Mouse (Mus musculus) heart, adult 2 months (tissue): Measurements from ENCODE around the gene Gale. TPM values are rescaled to one million over a fixed set of nuclear protein-coding genes. Genes with fewer than 3 reads are reported as not detected.

Experiments used
- DNase-seq, 2 experiments: peaks; one replicate each; pipeline ENCODE4 v3.0.0; 2021
- H3K27ac ChIP-seq: fragments of 200-600 bp; 2 replicates; pipeline ENCODE4 v1.8.1; 2022
- H3K27me3 ChIP-seq: fragments of 200-500 bp; 2 replicates; pipeline ENCODE4 v1.6.1; 2012; ENCODE audit warnings: mild to moderate bottlenecking, low read length, inconsistent platforms, mixed read lengths; ENCODE audit not compliant: control insufficient read depth, insufficient read depth
- H3K36me3 ChIP-seq: fragments of 200-500 bp; 2 replicates; pipeline ENCODE4 v1.6.1; 2012; ENCODE audit warnings: low read length, inconsistent platforms; ENCODE audit not compliant: control insufficient read depth, insufficient read depth
- H3K4me1 ChIP-seq: fragments of 200-500 bp; 2 replicates; pipeline ENCODE4 v1.6.1; 2011; ENCODE audit warnings: low read length; ENCODE audit not compliant: control insufficient read depth, insufficient read depth
- H3K4me3 ChIP-seq: fragments of 200-600 bp; 2 replicates; pipeline ENCODE4 v1.8.1; 2022
- H3K79me2 ChIP-seq: fragments of 200-500 bp; replicated peaks from 2 replicates; pipeline ENCODE4 v1.6.1; 2012; ENCODE audit warnings: mild to moderate bottlenecking, inconsistent platforms, low read length, moderate library complexity, mixed read lengths; ENCODE audit not compliant: control insufficient read depth, insufficient read depth
- H3K9ac ChIP-seq: fragments of 200-500 bp; 2 replicates; pipeline ENCODE4 v1.6.1; 2012; ENCODE audit warnings: low read depth, mild to moderate bottlenecking, control low read depth, inconsistent platforms, low read length, mixed read lengths
- CTCF ChIP-seq: fragments of 200-600 bp; IDR thresholded peaks from 2 replicates; pipeline ENCODE4 v1.8.1; 2022; ENCODE audit warnings: antibody characterized with exemption, mild to moderate bottlenecking, moderate library complexity
- EP300 ChIP-seq: fragments of 200-500 bp; IDR thresholded peaks from 2 replicates; pipeline ENCODE4 v1.6.1; 2011; ENCODE audit warnings: low read depth, low read length, control low read depth; ENCODE audit not compliant: insufficient read depth
- POLR2A ChIP-seq: fragments of 200-500 bp; IDR thresholded peaks from 2 replicates; pipeline ENCODE4 v1.6.1; 2011; ENCODE audit warnings: mild to moderate bottlenecking, low read depth, low read length, control low read depth; ENCODE audit not compliant: insufficient read depth
- WGBS: fragments of 180-500 bp; shearing (Covaris S2); methylation state at CpG from one replicate; pipeline ENCODE4 v1.1.7; 2018; 5-methylcytosine and 5-hydroxymethylcytosine counted together
- intact Hi-C: fragments of 180-260 bp; cut with DNase I; formaldehyde crosslinking; loops from one replicate; pipeline ENCODE4 v1.15.1; 2025
- polyA plus RNA-seq: library from polyadenylated mRNA; depleted of rRNA; stranded (reverse); fragments of >200 nt; gene quantifications from 2 replicates; pipeline ENCODE4 v1.2.3, GENCODE M21; 2012
- total RNA-seq, 2 experiments: library from RNA; stranded (reverse); gene quantifications; 2 replicates each; pipeline ENCODE4 v1.2.3; 2021

The Gale gene
- total and polyA plus RNA-seq, 3 experiments, result 1.6 to 4.6 (median 2.0) TPM

DNA sequence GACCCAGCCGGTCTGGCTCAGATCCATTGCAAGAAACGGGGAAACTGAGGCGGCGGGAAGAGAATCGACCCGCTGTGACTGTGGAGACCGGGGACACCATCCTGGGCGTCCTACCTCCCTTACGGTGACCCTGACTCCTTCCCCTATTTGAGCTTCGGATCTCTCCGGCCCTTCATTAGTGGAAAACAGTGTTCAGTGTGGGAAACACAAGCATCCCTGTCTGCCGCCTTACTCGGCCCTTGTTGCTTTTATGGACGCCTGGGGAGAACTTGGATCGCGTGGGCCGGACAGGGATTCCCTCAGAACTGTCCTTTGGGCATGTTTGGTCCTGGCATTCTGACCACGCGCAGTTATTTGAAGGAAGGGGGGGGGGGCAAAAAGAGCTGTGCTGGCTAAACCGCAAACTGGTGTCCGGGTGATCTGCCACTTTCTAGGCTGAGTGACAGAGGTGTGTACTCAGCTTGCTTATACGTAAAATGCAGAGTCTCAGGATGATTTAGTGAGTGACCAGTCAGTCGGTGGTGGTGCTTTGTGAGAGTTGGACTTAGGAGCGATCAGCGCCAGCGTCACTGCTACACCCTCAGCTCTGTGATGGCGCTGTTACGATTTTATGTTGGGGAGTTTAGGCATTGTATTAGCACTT is 16.7 kb upstream of the Gale start:
- Histone ChIP-seq H3K9ac (peak overlapping the region; percentile 77), H3K27me3 (no peaks in the 10 kb centered on the region), H3K27ac (peak overlapping the region; percentile 90), H3K79me2 (peaks cover 3% of the 10 kb centered on the region; the same call in 1 of the 2 replicates), H3K36me3 (no peaks in the 10 kb centered on the region), H3K4me3 (peak overlapping the region; percentile 97), H3K4me1 (peaks cover 17% of the 10 kb centered on the region)
- WGBS, result 1% methylated on average over 28 of the region's 28 CpGs
- no peak for DNase-seq
- intact Hi-C loops, result loop anchor here (2.0 kb wide), 1 partner anchor 26 kb away; the partner anchor contains the start of gene Fuca1
- TF ChIP-seq CTCF (no peak), EP300 (no peak), POLR2A (no peak)

- intact Hi-C loops, result no loop called here
- peaks cover 17% of the 10 kb centered on the region for H3K4me1 ChIP-seq
- H3K9ac ChIP-seq, result no peak overlapping the region
- TF ChIP-seq CTCF (no peak), EP300 (peak; percentile 83), POLR2A (peak; percentile 36; the same call in 1 of the 2 replicates)
- H3K79me2 ChIP-seq, result peaks cover 3% of the 10 kb centered on the region; the same call in 1 of the 2 replicates
- no peaks in the 10 kb centered on the region for H3K27me3 ChIP-seq
- 62% methylated on average over 8 of the region's 8 CpGs for WGBS
- peak overlapping the region; percentile 13 for H3K4me3 ChIP-seq
- H3K27ac ChIP-seq, result peak overlapping the region; percentile 54
- no peaks in the 10 kb centered on the region for H3K36me3 ChIP-seq
- DNase-seq, result no peak
Measured at GRCm38 (mm10) chr4:135948142-135948541, 15.4 kb upstream of the Gale start.

DNA sequence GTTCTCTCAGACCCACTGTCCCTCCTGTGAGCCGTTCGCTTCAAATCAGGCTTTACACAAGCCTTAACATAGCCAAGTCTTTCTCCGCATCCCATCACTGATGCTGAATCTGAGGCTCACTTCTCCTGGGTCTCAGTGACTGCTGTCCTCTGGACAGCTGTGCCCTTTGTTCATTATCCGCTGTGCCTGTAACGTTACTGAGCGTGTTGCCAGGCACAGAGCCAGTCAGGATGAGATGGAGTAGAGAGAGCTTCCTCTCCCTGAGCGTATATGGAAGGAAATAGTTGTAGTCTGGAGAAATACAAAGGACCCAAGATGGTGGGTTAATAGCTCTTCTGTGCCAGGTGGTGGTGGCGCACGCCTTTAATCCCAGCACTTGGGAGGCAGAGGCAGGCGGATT is 14.1 kb upstream of the Gale start:
- H3K27me3 ChIP-seq, result no peaks in the 10 kb centered on the region
- H3K79me2 ChIP-seq, result peaks cover 3% of the 10 kb centered on the region; the same call in 1 of the 2 replicates
- peaks cover 16% of the 10 kb centered on the region for H3K4me1 ChIP-seq
- peak in 1 of 2 experiments; percentile 54 for DNase-seq
- no peaks in the 10 kb centered on the region for H3K36me3 ChIP-seq
- peak overlapping the region; percentile 54 for H3K27ac ChIP-seq
- WGBS, result 51% methylated on average over 10 of the region's 10 CpGs
- intact Hi-C loops, result no loop called here
- no peak overlapping the region for H3K9ac ChIP-seq
- H3K4me3 ChIP-seq, result no peak overlapping the region
- TF ChIP-seq POLR2A, result no peak
- TF ChIP-seq CTCF, result no peak
- TF ChIP-seq EP300, result no peak

GRCm38 (mm10) chr4:135949911-135950310 is 13.6 kb upstream of the Gale start:
- no peak overlapping the region for H3K9ac ChIP-seq
- no peak for DNase-seq
- peaks cover 3% of the 10 kb centered on the region; the same call in 1 of the 2 replicates for H3K79me2 ChIP-seq
- no peaks in the 10 kb centered on the region for H3K27me3 ChIP-seq
- 25% methylated on average over 6 of the region's 6 CpGs for WGBS
- H3K4me3 ChIP-seq, result no peak overlapping the region
- H3K36me3 ChIP-seq, result no peaks in the 10 kb centered on the region
- H3K4me1 ChIP-seq, result peaks cover 16% of the 10 kb centered on the region
- intact Hi-C loops, result no loop called here
- peak overlapping the region; percentile 54 for H3K27ac ChIP-seq
- 0 out of 2 replicates have a peak, but pooled peaks have one; percentile 5 for TF ChIP-seq EP300
- no peak for TF ChIP-seq CTCF
- TF ChIP-seq POLR2A, result no peak

DNA sequence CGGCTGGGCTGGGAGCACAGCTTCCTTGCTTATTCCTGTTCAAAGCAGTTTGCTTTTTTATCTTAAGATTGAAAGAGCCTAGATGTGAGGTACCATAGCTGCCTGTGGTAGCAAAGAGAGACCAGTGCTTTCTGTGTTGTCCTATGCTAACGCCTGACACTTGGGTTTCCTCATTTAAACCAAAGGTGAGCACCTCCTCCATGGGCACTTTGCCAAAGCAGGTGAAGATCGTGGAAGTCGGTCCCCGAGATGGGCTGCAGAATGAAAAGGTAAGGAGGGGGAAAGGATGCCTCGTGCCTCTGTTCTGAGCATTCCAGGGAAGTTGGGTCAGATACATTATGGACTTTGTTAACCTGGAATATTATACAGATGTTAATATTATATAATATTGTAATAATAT is 13.2 kb upstream of the Gale start:
- Histone ChIP-seq H3K27ac (peak overlapping the region; percentile 54; the same call in 1 of the 2 replicates), H3K27me3 (no peaks in the 10 kb centered on the region), H3K4me1 (peaks cover 16% of the 10 kb centered on the region), H3K4me3 (no peak overlapping the region), H3K36me3 (no peaks in the 10 kb centered on the region), H3K9ac (no peak overlapping the region), H3K79me2 (peaks cover 3% of the 10 kb centered on the region; the same call in 1 of the 2 replicates)
- WGBS, result 77% methylated on average over 6 of the region's 6 CpGs
- TF ChIP-seq CTCF (no peak), EP300 (no peak), POLR2A (no peak)
- no peak for DNase-seq
- intact Hi-C loops, result no loop called here

DNA sequence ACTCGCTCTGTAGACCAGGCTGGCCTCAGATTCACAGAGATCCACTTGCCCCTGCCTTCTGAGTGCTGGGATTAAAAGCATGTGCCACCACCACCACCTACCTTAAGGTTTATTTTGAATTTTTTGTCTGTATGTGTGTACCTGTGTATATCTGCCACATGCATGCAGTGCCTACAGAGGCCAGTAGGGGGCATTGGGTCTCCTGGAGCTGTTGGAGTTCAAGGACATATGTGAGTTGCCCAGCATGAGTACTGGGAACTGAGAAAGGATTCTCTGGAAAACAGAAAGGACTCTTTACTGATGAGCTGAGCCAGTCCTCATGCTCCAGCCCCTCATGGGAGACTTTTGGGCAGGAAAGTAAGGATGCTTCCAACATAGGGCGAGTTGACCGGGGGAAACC is 12.0 kb upstream of the Gale start:
- Histone ChIP-seq H3K9ac (no peak overlapping the region), H3K4me1 (peaks cover 13% of the 10 kb centered on the region), H3K36me3 (no peaks in the 10 kb centered on the region), H3K79me2 (peaks cover 3% of the 10 kb centered on the region; the same call in 1 of the 2 replicates), H3K4me3 (no peak overlapping the region), H3K27me3 (no peaks in the 10 kb centered on the region), H3K27ac (no peak overlapping the region)
- WGBS, result 97% methylated on average over 3 of the region's 3 CpGs
- no peak for DNase-seq
- TF ChIP-seq EP300 (no peak), CTCF (peak; percentile 51)
- intact Hi-C loops, result no loop called here
